Mouse (Mus musculus) hindbrain, embryonic 14.5 days (tissue): ENCODE results near the gene Gm10282. TPM values are rescaled to one million over a fixed set of nuclear protein-coding genes. Genes with fewer than 3 reads are reported as not detected.

ENCODE experiments used
- ATAC-seq: fragments of 200-750 bp; cut with Nextera tagmentation; 2 replicates; pipeline ENCODE4 v1.8.0; 2017; ENCODE audit warnings: moderate number of reproducible peaks, mild to moderate bottlenecking, moderate TSS enrichment, moderate library complexity; ENCODE audit not compliant: low FRiP score
- DNase-seq: peaks from one replicate; pipeline ENCODE4 v3.0.0-alpha.2; 2015; ENCODE audit warnings: low spot score
- H3K27ac ChIP-seq: fragments of 300-500 bp; sonication (generic); 2 replicates; pipeline ENCODE4 v1.5.1; 2014; ENCODE audit warnings: mild to moderate bottlenecking, moderate library complexity
- H3K27me3 ChIP-seq: fragments of 300-500 bp; sonication (generic); 2 replicates; pipeline ENCODE4 v1.6.1; 2014; ENCODE audit warnings: mild to moderate bottlenecking, low read length, mixed read lengths; ENCODE audit not compliant: control insufficient read depth, insufficient read depth
- H3K36me3 ChIP-seq: fragments of 300-500 bp; sonication (generic); replicated peaks from 2 replicates; pipeline ENCODE4 v1.6.1; 2014; ENCODE audit not compliant: control insufficient read depth, insufficient read depth
- H3K4me1 ChIP-seq: fragments of 300-500 bp; sonication (generic); replicated peaks from 2 replicates; pipeline ENCODE4 v1.6.1; 2014; ENCODE audit warnings: antibody characterized with exemption, low read length, mixed read lengths; ENCODE audit not compliant: control insufficient read depth, insufficient read depth
- H3K4me2 ChIP-seq: fragments of 300-500 bp; sonication (generic); replicated peaks from 2 replicates; pipeline ENCODE4 v1.6.1; 2014; ENCODE audit warnings: mild to moderate bottlenecking, moderate library complexity
- H3K4me3 ChIP-seq: fragments of 300-500 bp; sonication (generic); replicated peaks from 2 replicates; pipeline ENCODE4 v1.5.1; 2014; ENCODE audit warnings: mild to moderate bottlenecking, low read length
- H3K9ac ChIP-seq: fragments of 300-500 bp; sonication (generic); 2 replicates; pipeline ENCODE4 v1.6.1; 2014
- H3K9me3 ChIP-seq: fragments of 300-500 bp; sonication (generic); 2 replicates; pipeline ENCODE4 v1.6.1; 2016; ENCODE audit warnings: low read length; ENCODE audit not compliant: control insufficient read depth
- WGBS: fragments of 180-500 bp; shearing (Covaris S2); extraction: QIAGEN DNeasy Blood & Tissue Kit; methylation state at CpG from one replicate; pipeline ENCODE4 v1.1.7; 2014; 5-methylcytosine and 5-hydroxymethylcytosine counted together
- polyA plus RNA-seq: library from polyadenylated mRNA; unstranded; fragments of >200 nt; fragmentation: Nextera tagmentation; extraction: Ambion mirVana; gene quantifications from 2 replicates; pipeline ENCODE4 v1.2.1, GENCODE M21; 2014

The Gm10282 gene
- polyA plus RNA-seq, 1 experiment from 2014 or later, result 14.3 TPM

DNA sequence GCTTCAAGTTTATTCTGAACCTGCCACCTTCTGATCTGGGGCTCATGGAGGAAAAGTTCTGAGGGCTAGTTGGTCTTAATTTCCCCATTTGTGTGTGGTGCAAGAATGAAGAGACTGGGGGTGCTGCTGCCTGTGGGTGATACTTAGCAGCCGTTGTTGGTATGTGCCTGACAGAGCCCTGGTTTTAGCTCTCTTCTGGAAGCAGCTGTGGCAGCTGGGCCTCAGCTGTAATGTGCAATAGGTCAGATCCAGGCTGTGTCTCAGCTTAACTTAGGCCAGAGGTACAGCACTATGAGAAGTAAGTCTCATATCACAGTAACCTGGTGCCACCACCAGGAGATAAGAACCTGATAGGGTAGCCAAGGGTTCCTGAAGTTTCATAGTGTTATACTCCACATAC lies 42.5 kb upstream of the Gm10282 start:
- H3K4me2 ChIP-seq, result no peak overlapping the region
- no peak for DNase-seq
- no peaks in the 10 kb centered on the region for H3K9me3 ChIP-seq
- no peaks in the 10 kb centered on the region for H3K27me3 ChIP-seq
- H3K4me1 ChIP-seq, result no peaks in the 10 kb centered on the region
- H3K27ac ChIP-seq, result no peak overlapping the region
- ATAC-seq, result no peak
- 84% methylated on average over 1 of the region's 1 CpGs for WGBS
- no peak overlapping the region for H3K9ac ChIP-seq
- H3K36me3 ChIP-seq, result peaks cover 63% of the 10 kb centered on the region
- H3K4me3 ChIP-seq, result no peak overlapping the region

DNA sequence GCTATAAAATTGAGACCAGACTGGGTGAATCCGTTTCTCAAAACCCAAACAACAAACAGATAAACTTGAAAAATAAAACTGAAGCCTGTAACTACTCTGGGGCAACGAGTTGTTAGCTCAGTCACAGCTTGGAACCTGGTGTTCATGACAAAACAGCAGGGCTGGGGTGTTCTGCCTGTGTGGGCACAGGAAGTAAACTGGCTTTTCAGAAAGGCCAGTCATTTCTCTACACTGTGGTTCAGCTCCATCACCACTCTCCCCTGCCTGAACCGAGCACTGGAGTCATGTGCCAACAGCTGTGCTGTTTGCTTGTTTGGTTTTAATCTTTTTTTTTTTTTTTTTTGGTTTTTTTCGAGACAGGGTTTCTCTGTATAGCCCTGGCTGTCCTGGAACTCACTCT lies 38.7 kb upstream of the Gm10282 start:
- no peak overlapping the region for H3K9ac ChIP-seq
- H3K9me3 ChIP-seq, result no peaks in the 10 kb centered on the region
- DNase-seq, result no peak
- H3K36me3 ChIP-seq, result peaks cover 86% of the 10 kb centered on the region
- H3K4me1 ChIP-seq, result no peaks in the 10 kb centered on the region
- no peak overlapping the region for H3K27ac ChIP-seq
- H3K4me2 ChIP-seq, result no peak overlapping the region
- no peak overlapping the region for H3K4me3 ChIP-seq
- WGBS, result 85% methylated on average over 4 of the region's 4 CpGs
- H3K27me3 ChIP-seq, result no peaks in the 10 kb centered on the region
- ATAC-seq, result no peak

DNA sequence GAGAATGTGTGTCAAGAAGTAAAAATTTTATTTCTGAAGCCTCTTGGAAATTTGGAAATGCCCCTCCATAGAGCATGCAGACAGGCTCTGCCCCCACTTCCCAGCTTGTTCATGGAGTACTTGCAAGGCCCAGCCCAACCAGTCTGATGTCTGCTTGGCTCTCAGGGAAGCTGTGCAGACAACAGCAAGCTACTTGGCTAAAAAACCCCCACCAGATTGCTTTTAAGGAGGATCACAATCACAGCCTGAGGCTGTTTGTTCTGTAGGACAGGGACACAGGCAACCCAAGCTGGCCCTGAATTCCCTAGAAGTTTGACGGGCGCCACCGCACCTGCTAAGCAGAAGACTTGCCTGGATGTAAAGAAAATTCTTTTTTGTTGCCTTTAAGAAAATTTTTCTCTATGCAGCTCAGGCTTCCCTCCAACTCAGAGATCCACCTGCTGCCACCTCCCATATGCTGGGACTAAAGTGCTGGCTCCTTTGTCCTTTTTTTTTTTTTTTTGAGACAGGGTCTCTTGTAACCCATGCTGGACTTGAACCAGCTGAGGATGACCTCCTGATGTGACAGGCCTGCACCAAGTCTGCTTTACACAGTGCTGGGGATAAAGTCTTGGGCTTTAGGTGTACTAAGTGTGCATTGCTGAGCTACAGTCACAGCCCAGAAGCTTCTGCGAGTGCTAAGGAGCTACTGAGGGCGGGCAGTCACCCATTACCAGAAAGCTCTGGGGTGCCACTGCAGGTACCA lies 37.7 kb upstream of the Gm10282 start:
- peaks cover 91% of the 10 kb centered on the region for H3K36me3 ChIP-seq
- no peak for DNase-seq
- ATAC-seq, result no peak
- no peaks in the 10 kb centered on the region for H3K9me3 ChIP-seq
- WGBS, result 95% methylated on average over 5 of the region's 5 CpGs
- no peak overlapping the region for H3K27ac ChIP-seq
- no peak overlapping the region for H3K4me3 ChIP-seq
- no peak overlapping the region for H3K4me2 ChIP-seq
- no peak overlapping the region for H3K9ac ChIP-seq
- H3K27me3 ChIP-seq, result no peaks in the 10 kb centered on the region
- H3K4me1 ChIP-seq, result no peaks in the 10 kb centered on the region

DNA sequence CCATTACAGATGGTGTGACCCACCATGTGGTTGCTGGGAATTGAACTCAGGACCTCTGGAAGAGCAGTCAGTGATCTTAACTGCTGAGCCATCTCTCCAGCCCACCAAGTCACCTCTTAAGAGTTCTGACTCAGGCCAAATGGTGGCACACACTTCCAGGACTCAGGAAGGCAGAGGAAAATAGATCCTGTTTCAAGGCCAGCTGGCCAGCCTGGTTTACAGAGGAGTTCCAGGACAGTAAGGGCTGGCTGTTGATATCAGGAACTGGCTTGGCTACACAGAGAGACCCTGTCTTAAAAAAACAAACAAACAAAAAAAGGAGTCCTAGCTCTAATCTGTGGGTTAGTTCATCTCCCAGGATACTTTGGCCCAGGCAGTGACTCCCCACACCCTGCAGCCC lies 32.0 kb upstream of the Gm10282 start:
- no peaks in the 10 kb centered on the region for H3K27me3 ChIP-seq
- no peaks in the 10 kb centered on the region for H3K4me1 ChIP-seq
- no peak for DNase-seq
- H3K9ac ChIP-seq, result no peak overlapping the region
- H3K4me3 ChIP-seq, result no peak overlapping the region
- H3K36me3 ChIP-seq, result peaks cover 68% of the 10 kb centered on the region
- H3K9me3 ChIP-seq, result no peaks in the 10 kb centered on the region
- no peak overlapping the region for H3K27ac ChIP-seq
- ATAC-seq, result no peak
- H3K4me2 ChIP-seq, result no peak overlapping the region

DNA sequence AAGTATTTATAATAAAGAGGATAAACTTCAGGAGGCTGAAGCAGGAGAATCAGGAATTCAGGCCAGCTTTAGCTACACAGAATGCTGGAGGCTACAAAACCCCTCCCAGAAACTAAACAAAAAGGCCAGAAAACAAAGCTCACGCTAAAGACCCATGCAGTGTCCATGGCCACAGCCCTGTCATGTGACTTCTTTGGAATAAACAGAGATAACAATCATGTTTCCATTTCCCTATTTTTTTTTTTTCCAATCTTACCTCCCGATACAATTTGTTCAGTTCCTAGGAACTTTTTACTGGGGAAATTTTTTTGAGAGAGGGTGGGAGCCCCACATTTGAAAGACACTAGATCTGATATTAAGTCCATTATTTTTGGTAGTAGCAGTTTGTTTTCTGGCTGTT lies 31.2 kb upstream of the Gm10282 start:
- ATAC-seq (no peak), DNase-seq (no peak)
- 79% methylated on average over 2 of the region's 2 CpGs for WGBS
- Histone ChIP-seq H3K36me3 (peaks cover 62% of the 10 kb centered on the region), H3K27ac (no peak overlapping the region), H3K4me3 (no peak overlapping the region), H3K4me2 (no peak overlapping the region), H3K4me1 (no peaks in the 10 kb centered on the region), H3K9me3 (no peaks in the 10 kb centered on the region), H3K27me3 (no peaks in the 10 kb centered on the region), H3K9ac (no peak overlapping the region)

DNA sequence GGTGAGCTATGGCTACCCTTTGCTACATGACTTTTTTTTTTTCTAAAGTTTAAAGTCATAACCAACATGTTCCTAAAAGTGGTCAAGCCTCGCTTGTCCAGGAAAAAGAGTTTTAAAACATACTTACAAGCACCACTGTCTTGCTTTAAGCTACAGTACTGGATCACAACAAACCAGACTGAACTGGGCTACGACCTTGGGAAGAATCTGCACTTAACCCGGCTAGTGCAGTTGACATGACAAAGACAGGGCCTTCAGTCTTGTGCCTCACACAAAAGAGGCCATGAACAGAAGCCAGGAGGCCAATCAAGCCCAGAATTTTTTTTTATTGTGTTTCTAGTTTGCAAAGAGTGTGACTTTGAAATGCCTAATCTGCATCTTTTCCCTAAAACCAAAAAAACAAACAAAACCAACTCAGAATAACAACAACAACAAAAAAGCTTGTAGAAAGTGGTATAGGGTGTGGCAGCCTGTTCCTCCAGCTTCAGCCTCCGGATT lies 29.1 kb upstream of the Gm10282 start:
- ATAC-seq (no peak), DNase-seq (no peak)
- no peak overlapping the region for H3K27ac ChIP-seq
- H3K9me3 ChIP-seq, result no peaks in the 10 kb centered on the region
- no peak overlapping the region for H3K9ac ChIP-seq
- no peak overlapping the region for H3K4me3 ChIP-seq
- no peak overlapping the region for H3K4me2 ChIP-seq
- no peaks in the 10 kb centered on the region for H3K27me3 ChIP-seq
- peaks cover 41% of the 10 kb centered on the region for H3K36me3 ChIP-seq
- no peaks in the 10 kb centered on the region for H3K4me1 ChIP-seq
- 66% methylated on average over 4 of the region's 4 CpGs for WGBS

DNA sequence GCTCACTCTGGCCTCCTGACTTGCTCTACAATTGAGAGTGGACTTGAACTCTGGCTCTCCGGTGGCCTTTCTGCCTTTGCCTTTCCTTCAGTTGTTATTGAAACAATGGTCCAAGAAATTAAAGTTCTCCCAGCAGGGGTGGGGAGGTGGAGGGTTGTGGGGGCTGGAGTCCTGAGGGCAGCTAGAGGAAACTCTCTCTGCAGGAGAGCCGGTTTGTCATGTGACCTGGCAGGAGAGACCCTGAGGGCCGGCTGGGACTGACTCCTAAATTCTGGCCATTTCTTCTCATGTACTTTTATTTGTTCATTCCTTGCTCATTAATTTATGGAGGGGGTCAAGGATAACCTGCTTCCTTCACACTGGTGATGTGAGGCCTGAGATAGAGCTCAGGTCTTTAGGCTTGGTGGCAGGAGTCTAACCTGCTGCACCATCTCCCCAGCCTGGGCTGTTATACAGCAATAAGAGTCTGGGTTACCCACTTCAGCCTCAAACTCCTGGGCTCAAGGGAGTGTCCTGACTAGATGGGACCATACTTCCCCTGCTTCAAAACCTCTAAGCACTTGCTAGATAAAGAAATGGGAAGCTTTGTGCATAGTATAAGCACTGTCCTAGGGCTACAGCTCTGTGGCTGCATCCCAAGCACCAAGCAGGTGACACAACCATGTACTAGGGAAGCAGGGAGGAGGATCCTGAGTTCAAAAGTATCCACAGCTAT lies 28.5 kb upstream of the Gm10282 start:
- no peak overlapping the region for H3K27ac ChIP-seq
- DNase-seq, result no peak
- no peaks in the 10 kb centered on the region for H3K9me3 ChIP-seq
- WGBS, result 48% methylated on average over 3 of the region's 3 CpGs
- peaks cover 35% of the 10 kb centered on the region for H3K36me3 ChIP-seq
- H3K4me3 ChIP-seq, result no peak overlapping the region
- no peak overlapping the region for H3K9ac ChIP-seq
- H3K27me3 ChIP-seq, result no peaks in the 10 kb centered on the region
- no peaks in the 10 kb centered on the region for H3K4me1 ChIP-seq
- no peak overlapping the region for H3K4me2 ChIP-seq
- no peak for ATAC-seq

DNA sequence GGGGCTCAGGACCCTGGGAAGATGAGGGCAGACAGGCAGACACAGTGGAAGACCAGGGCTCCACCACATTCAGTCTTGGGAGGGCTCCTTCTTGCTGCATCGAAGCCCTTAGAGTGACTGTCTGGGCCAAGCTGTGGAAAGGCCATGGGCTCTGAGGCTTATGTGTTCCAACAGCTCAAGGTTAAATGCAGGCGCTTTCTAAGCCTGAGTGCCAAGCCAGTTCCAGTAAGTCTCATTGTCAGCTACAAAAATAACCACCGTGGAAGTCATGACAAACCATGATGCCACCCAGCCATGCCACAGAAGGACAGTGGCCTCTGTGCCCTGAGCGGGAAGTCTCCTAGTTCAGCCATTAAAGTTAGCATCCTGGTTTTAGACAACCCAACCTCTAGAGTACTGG lies 26.6 kb upstream of the Gm10282 start:
- H3K27ac ChIP-seq, result no peak overlapping the region
- H3K9me3 ChIP-seq, result no peaks in the 10 kb centered on the region
- no peaks in the 10 kb centered on the region for H3K4me1 ChIP-seq
- H3K36me3 ChIP-seq, result peaks cover 16% of the 10 kb centered on the region
- no peak overlapping the region for H3K9ac ChIP-seq
- H3K27me3 ChIP-seq, result no peaks in the 10 kb centered on the region
- no peak overlapping the region for H3K4me3 ChIP-seq
- H3K4me2 ChIP-seq, result no peak overlapping the region
- DNase-seq, result no peak
- 93% methylated on average over 4 of the region's 4 CpGs for WGBS
- ATAC-seq, result no peak

DNA sequence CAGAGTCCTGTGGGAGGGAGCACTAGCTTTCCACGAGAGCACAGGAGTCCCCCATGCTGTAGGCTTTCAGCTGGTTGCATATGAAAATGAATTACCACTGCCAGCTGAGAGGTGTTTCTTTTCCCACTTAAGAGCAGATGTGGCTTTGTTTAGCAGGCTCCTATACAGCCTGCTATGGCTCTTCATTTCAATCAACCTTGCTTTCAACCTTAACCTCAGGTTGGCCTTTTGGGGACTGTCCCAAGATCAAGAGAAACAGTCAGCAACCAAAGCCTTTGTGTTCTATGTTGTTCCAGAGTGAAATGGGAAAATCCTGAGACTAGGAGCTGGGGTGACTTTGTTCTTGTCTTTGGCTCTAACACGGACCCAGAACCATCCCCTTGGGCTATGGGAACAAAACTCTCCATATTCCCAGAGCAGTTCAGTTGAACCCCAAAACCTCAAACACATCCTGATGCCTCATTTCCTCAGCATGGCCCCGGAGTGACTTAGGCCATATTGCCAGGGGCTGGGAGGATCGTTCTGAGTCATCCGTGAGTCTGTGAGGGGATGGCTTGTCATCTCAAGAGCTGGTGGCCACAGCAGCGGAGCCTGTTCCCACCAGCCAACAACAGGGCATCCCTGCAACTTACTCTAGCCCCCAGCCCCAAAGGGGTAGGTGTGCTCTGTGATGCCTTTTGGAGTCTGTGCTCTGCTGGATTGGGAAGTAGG lies 25.9 kb upstream of the Gm10282 start:
- H3K9me3 ChIP-seq, result no peaks in the 10 kb centered on the region
- no peaks in the 10 kb centered on the region for H3K27me3 ChIP-seq
- ATAC-seq (no peak), DNase-seq (no peak)
- H3K4me1 ChIP-seq, result no peaks in the 10 kb centered on the region
- H3K4me3 ChIP-seq, result no peak overlapping the region
- H3K27ac ChIP-seq, result no peak overlapping the region
- H3K36me3 ChIP-seq, result peaks cover 10% of the 10 kb centered on the region; the same call in 1 of the 2 replicates
- H3K9ac ChIP-seq, result no peak overlapping the region
- H3K4me2 ChIP-seq, result no peak overlapping the region
- WGBS, result 86% methylated on average over 6 of the region's 6 CpGs
